Mouse (Mus musculus) brain, embryonic 14.5 days (tissue): Measurements from ENCODE around the gene Ubr4.

Experiments
- CTCF ChIP-seq: fragments of 200-500 bp; IDR thresholded peaks from 2 replicates; pipeline ENCODE4 v1.5.1; 2012; ENCODE audit warnings: inconsistent platforms, mild to moderate bottlenecking, moderate library complexity, borderline replicate concordance; ENCODE audit not compliant: insufficient read depth, insufficient read length; ENCODE audit errors: extremely low read depth
- POLR2A ChIP-seq: fragments of 200-500 bp; IDR thresholded peaks from 2 replicates; pipeline ENCODE4 v1.6.1; 2012; ENCODE audit warnings: mild to moderate bottlenecking, inconsistent platforms, borderline replicate concordance; ENCODE audit not compliant: poor library complexity, insufficient read depth, insufficient read length, severe bottlenecking; ENCODE audit errors: extremely low read depth

DNA sequence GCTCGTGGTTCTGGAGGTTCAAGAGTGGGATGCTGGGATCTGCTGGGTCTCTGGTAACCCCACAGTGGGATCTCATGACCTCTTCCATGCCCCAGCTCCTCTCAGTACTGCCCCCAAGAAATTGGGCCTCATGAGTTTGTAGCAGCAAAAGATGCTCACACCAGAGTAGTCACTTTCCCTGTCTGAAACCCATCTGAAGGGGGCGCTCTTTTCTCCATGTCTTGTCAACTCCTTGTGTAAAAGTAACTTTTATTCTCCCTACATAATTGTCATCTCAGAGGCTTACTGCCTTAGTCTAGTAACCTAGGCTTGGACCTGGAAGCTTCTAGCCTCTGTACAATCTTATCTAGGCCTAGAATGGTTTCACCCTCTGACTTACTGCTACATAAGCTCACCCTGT lies 125.6 kb downstream of the Ubr4 start:
- TF ChIP-seq POLR2A (no peak), CTCF (peak; percentile 18; the same call in 1 of the 2 replicates)
